Mouse (Mus musculus) frontal cortex, postnatal 10 days (tissue): ENCODE results near the gene Mgat3.

Source experiments
- DNase-seq, 2 experiments: peaks; one replicate each; pipeline ENCODE4 v3.0.0; 2022; ENCODE audit warnings: low spot score in 2 of 2, mixed read lengths in 1 of 2

Gene Mgat3

GRCm38 (mm10) chr15:80260677-80261076 is 87.2 kb downstream of the Mgat3 start:
- peak in 1 of 2 experiments; percentile 76 for DNase-seq

GRCm38 (mm10) chr15:80261100-80261499 is 87.6 kb downstream of the Mgat3 start:
- no peak for DNase-seq

GRCm38 (mm10) chr15:80263610-80264575 is 90.4 kb downstream of the Mgat3 start, which contains the start of gene Rps19bp1:
TSS of gene Rps19bp1 (minus strand) at chr15:80264315.
- DNase-seq: peak; percentile 79 to 87
